Mouse (Mus musculus): Measurements from ENCODE around the gene Akt3. TPM values are rescaled to one million over a fixed set of nuclear protein-coding genes. Genes with fewer than 3 reads are reported as not detected.
A peak's percentile ranks its signal among the peaks of the same experiment; 100 is the strongest.

The Akt3 gene
- polyA plus RNA-seq, 1 experiment: 3.6 TPM

GRCm38 (mm10) chr1:177014346-177014745, 243.7 kb downstream of the Akt3 start:
- Histone ChIP-seq H3K4me1 (ENCODE audit: control insufficient read depth, insufficient read depth, low read length) (no peaks in the 10 kb centered on the region), H3K4me3 (ENCODE audit: insufficient read depth, low read depth, low read length) (no peak overlapping the region), H3K27me3 (replicated peaks; ENCODE audit: control insufficient read depth, insufficient read depth, low read length) (no peaks in the 10 kb centered on the region), H3K27ac (ENCODE audit: insufficient read depth, low read depth, low read length) (peak overlapping the region; percentile 31; the same call in 1 of the 2 replicates), H3K36me3 (ENCODE audit: control insufficient read depth, insufficient read depth, low read length) (no peaks in the 10 kb centered on the region)
- DNase-seq: peak; percentile 14
- WGBS: 59% methylated on average over 2 of the region's 2 CpGs
- TF ChIP-seq CTCF (conservative IDR thresholded peaks at IDR 0.05; ENCODE audit: insufficient read depth, insufficient read length, low read depth, low read length) (no peak), POLR2A (IDR thresholded peaks at IDR 0.05; ENCODE audit: low read depth, low read length) (no peak)

DNA sequence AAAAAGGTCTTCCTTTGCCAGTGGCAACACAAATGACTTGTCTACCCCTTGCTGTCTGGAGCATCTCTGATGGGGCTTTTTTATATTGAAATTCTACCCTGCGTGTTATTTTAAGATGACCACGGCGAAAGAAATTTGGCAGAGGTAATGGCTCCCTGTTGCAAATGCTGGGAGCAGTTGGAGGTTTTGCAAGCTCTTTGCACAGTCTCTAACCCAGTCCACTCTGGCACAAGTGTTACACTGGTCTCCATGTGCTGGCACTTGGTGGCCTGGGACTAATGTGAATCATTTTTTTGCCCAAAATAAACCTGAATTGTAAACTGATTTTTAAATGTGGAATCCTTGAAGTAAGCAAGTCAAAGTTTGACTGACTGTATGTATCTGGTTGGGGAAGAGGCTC, 244.2 kb downstream of the Akt3 start:
- H3K4me3 ChIP-seq (ENCODE audit: insufficient read depth, low read depth, low read length): no peak overlapping the region
- DNase-seq: no peak
- WGBS: 81% methylated on average over 3 of the region's 3 CpGs
- no peaks in the 10 kb centered on the region for H3K27me3 ChIP-seq (replicated peaks; ENCODE audit: control insufficient read depth, insufficient read depth, low read length)
- TF ChIP-seq CTCF (conservative IDR thresholded peaks at IDR 0.05; ENCODE audit: insufficient read depth, insufficient read length, low read depth, low read length) (no peak), POLR2A (IDR thresholded peaks at IDR 0.05; ENCODE audit: low read depth, low read length) (no peak)
- H3K36me3 ChIP-seq (ENCODE audit: control insufficient read depth, insufficient read depth, low read length): no peaks in the 10 kb centered on the region
- H3K4me1 ChIP-seq (ENCODE audit: control insufficient read depth, insufficient read depth, low read length): no peaks in the 10 kb centered on the region
- no peak overlapping the region for H3K27ac ChIP-seq (ENCODE audit: insufficient read depth, low read depth, low read length)

DNA sequence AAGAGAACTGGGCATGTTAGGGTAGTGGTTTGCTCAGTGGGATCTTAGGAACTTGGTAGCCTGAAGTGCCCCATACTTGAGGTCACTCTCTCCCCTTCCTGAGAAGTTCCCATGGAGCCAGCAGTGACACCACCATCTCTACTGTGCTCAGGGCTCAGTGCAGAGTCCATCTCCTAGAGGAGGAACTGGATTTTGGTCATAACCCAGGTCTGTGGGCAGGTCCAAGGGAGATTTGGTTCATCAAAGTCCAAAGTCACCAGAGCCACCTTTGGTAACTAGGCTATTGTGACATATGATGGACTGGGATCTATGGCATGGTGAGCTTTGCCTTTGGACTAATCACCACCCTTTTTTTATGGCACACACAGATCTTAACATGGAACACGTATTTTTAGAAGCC, 244.7 kb downstream of the Akt3 start:
- DNase-seq: peak; percentile 36
- 78% methylated on average over 1 of the region's 1 CpGs for WGBS
- TF ChIP-seq POLR2A (IDR thresholded peaks at IDR 0.05; ENCODE audit: low read depth, low read length) (no peak), CTCF (conservative IDR thresholded peaks at IDR 0.05; ENCODE audit: insufficient read depth, insufficient read length, low read depth, low read length) (no peak)

DNA sequence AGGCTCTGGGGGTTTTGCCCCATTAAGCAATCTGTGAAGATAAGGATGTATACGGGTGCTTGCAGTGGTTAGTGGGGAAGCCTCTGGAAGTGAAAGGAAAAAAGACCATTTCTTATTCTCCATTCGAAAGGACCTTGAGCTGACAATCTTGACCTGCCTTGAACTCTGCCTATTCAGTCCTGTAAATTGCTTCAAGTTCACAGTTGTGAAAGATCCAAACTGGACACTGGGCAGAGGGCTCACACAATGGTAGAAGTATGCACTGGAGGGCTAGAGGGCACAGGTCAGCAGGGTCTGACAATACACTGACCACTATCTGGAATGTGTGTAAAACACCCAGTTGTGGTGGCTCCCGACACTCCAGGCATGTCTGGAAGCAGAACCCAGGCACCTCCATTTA, 245.2 kb downstream of the Akt3 start:
- DNase-seq: no peak
- H3K27ac ChIP-seq (ENCODE audit: insufficient read depth, low read depth, low read length): no peak overlapping the region
- H3K4me3 ChIP-seq (ENCODE audit: insufficient read depth, low read depth, low read length): no peak overlapping the region
- H3K27me3 ChIP-seq (replicated peaks; ENCODE audit: control insufficient read depth, insufficient read depth, low read length): no peaks in the 10 kb centered on the region
- 85% methylated on average over 3 of the region's 3 CpGs for WGBS
- TF ChIP-seq POLR2A (IDR thresholded peaks at IDR 0.05; ENCODE audit: low read depth, low read length) (no peak), CTCF (conservative IDR thresholded peaks at IDR 0.05; ENCODE audit: insufficient read depth, insufficient read length, low read depth, low read length) (no peak)
- no peaks in the 10 kb centered on the region for H3K36me3 ChIP-seq (ENCODE audit: control insufficient read depth, insufficient read depth, low read length)
- H3K4me1 ChIP-seq (ENCODE audit: control insufficient read depth, insufficient read depth, low read length): no peaks in the 10 kb centered on the region

More for the DNA sequence above, 244.7 kb downstream of the Akt3 start:
- Histone ChIP-seq H3K36me3 (ENCODE audit: control insufficient read depth, insufficient read depth, low read length) (no peaks in the 10 kb centered on the region), H3K4me1 (ENCODE audit: control insufficient read depth, insufficient read depth, low read length) (no peaks in the 10 kb centered on the region), H3K4me3 (ENCODE audit: insufficient read depth, low read depth, low read length) (no peak overlapping the region), H3K27me3 (replicated peaks; ENCODE audit: control insufficient read depth, insufficient read depth, low read length) (no peaks in the 10 kb centered on the region), H3K27ac (ENCODE audit: insufficient read depth, low read depth, low read length) (no peak overlapping the region)

DNA sequence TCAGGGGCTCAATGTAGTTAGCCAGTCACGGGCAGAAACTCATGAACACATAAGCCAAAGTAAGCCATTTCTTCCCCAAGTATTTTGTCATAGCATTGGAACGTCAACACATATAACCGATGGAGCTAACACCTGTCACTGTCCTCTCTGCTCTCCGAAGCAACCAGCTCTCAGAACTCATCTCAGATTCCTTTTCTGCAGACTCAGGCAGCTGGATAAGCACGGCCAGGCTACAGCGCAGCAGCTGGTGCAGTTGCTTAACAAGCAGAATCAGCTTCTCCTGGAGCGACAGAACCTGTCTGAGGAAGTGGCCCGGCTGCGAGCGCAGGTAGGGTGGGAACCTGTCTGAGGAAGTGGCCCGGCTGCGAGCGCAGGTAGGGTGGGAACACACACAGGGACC, 246.3 kb downstream of the Akt3 start:
- Histone ChIP-seq H3K36me3 (ENCODE audit: control insufficient read depth, insufficient read depth, low read length) (no peaks in the 10 kb centered on the region), H3K4me1 (ENCODE audit: control insufficient read depth, insufficient read depth, low read length) (no peaks in the 10 kb centered on the region), H3K4me3 (ENCODE audit: insufficient read depth, low read depth, low read length) (no peak overlapping the region), H3K27ac (ENCODE audit: insufficient read depth, low read depth, low read length) (no peak overlapping the region), H3K27me3 (replicated peaks; ENCODE audit: control insufficient read depth, insufficient read depth, low read length) (no peaks in the 10 kb centered on the region)
- WGBS: 81% methylated on average over 13 of the region's 13 CpGs
- no peak for TF ChIP-seq POLR2A (IDR thresholded peaks at IDR 0.05; ENCODE audit: low read depth, low read length)
- no peak for TF ChIP-seq CTCF (conservative IDR thresholded peaks at IDR 0.05; ENCODE audit: insufficient read depth, insufficient read length, low read depth, low read length)
- DNase-seq: no peak

DNA sequence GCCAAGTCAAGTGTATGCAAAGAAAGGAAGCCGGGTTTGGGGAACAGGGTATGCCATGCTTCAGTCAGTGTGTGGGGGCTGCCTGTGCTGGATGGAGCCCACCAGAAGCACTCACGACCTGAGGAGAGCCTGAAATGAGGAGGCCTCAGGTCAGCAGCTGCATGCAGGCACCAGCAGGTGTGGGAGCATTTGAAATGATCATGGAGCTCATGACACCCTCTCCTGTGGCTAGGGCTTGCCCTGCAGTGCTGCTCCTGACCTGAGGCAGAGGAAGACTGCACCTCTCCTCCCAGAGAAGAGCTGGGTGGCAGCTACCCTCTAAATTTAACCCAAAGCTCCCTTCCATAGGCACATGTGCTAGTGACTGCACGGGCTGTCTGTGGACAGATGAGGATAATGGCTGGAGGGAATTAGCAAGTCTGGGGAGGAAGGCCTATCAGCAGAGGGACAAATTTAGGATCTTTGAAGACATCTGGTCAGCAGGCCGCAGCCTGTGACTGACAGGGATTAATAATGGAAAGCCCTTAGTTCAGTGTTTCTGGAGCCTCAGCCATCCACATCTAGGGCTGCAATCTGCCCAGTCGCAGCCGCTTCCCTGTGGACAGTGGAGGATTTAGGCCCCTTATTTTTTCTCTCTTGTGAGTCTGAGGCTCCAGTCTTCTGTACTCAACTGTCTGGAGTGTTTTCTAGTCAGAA, 247.2 kb downstream of the Akt3 start:
- Histone ChIP-seq H3K27ac (ENCODE audit: insufficient read depth, low read depth, low read length) (no peak overlapping the region), H3K4me3 (ENCODE audit: insufficient read depth, low read depth, low read length) (no peak overlapping the region), H3K27me3 (replicated peaks; ENCODE audit: control insufficient read depth, insufficient read depth, low read length) (no peaks in the 10 kb centered on the region), H3K36me3 (ENCODE audit: control insufficient read depth, insufficient read depth, low read length) (no peaks in the 10 kb centered on the region), H3K4me1 (ENCODE audit: control insufficient read depth, insufficient read depth, low read length) (no peaks in the 10 kb centered on the region)
- TF ChIP-seq CTCF (conservative IDR thresholded peaks at IDR 0.05; ENCODE audit: insufficient read depth, insufficient read length, low read depth, low read length) (no peak), POLR2A (IDR thresholded peaks at IDR 0.05; ENCODE audit: low read depth, low read length) (no peak)
- no peak for DNase-seq
- 83% methylated on average over 6 of the region's 6 CpGs for WGBS

- Histone ChIP-seq H3K27me3 (replicated peaks; ENCODE audit: control insufficient read depth, insufficient read depth, low read length) (no peaks in the 10 kb centered on the region), H3K4me1 (ENCODE audit: control insufficient read depth, insufficient read depth, low read length) (no peaks in the 10 kb centered on the region), H3K27ac (ENCODE audit: insufficient read depth, low read depth, low read length) (no peak overlapping the region), H3K4me3 (ENCODE audit: insufficient read depth, low read depth, low read length) (no peak overlapping the region), H3K36me3 (ENCODE audit: control insufficient read depth, insufficient read depth, low read length) (no peaks in the 10 kb centered on the region)
- no peak for TF ChIP-seq POLR2A (IDR thresholded peaks at IDR 0.05; ENCODE audit: low read depth, low read length)
- no peak for TF ChIP-seq CTCF (conservative IDR thresholded peaks at IDR 0.05; ENCODE audit: insufficient read depth, insufficient read length, low read depth, low read length)
- no peak for DNase-seq
- WGBS: 68% methylated on average over 3 of the region's 3 CpGs
These were observed 248.0 kb downstream of the Akt3 start for GRCm38 (mm10) chr1:177010041-177010440.
